Mouse (Mus musculus) heart, embryonic 12.5 days (tissue): ENCODE measurements around the gene Rapgef5. TPM values are rescaled to one million over a fixed set of nuclear protein-coding genes. Genes with fewer than 3 reads are reported as not detected.

Experiments
- ATAC-seq: fragments of 200-750 bp; cut with Nextera tagmentation; 2 replicates; pipeline ENCODE4 v1.8.0; 2017; ENCODE audit warnings: moderate TSS enrichment, moderate library complexity; ENCODE audit not compliant: insufficient number of reproducible peaks, low FRiP score
- H3K27ac ChIP-seq: fragments of 300-500 bp; sonication (generic); 2 replicates; pipeline ENCODE4 v1.5.1; 2016; ENCODE audit warnings: mild to moderate bottlenecking, moderate library complexity; ENCODE audit not compliant: poor library complexity, severe bottlenecking
- H3K27me3 ChIP-seq: fragments of 300-500 bp; sonication (generic); replicated peaks from 2 replicates; pipeline ENCODE4 v1.6.1; 2016; ENCODE audit warnings: mild to moderate bottlenecking, moderate library complexity
- H3K36me3 ChIP-seq: fragments of 300-500 bp; sonication (generic); 2 replicates; pipeline ENCODE4 v1.6.1; 2016; ENCODE audit warnings: mild to moderate bottlenecking, moderate library complexity
- H3K4me1 ChIP-seq: fragments of 300-500 bp; sonication (generic); replicated peaks from 2 replicates; pipeline ENCODE4 v1.6.1; 2016; ENCODE audit warnings: mild to moderate bottlenecking
- H3K4me2 ChIP-seq: fragments of 300-500 bp; sonication (generic); 2 replicates; pipeline ENCODE4 v1.6.1; 2016; ENCODE audit warnings: mild to moderate bottlenecking, moderate library complexity
- H3K4me3 ChIP-seq: fragments of 300-500 bp; sonication (generic); 2 replicates; pipeline ENCODE4 v1.5.1; 2016; ENCODE audit warnings: mild to moderate bottlenecking
- H3K9ac ChIP-seq: fragments of 300-500 bp; sonication (generic); 2 replicates; pipeline ENCODE4 v1.6.1; 2016; ENCODE audit warnings: mild to moderate bottlenecking, moderate library complexity
- H3K9me3 ChIP-seq: fragments of 300-500 bp; sonication (generic); replicated peaks from 2 replicates; pipeline ENCODE4 v1.6.1; 2016; ENCODE audit warnings: mild to moderate bottlenecking, moderate library complexity
- WGBS: fragments of 180-500 bp; shearing (Covaris S2); methylation state at CpG from one replicate; pipeline ENCODE4 v1.1.7; 2016; 5-methylcytosine and 5-hydroxymethylcytosine counted together
- polyA plus RNA-seq: library from polyadenylated mRNA; unstranded; fragments of >200 nt; fragmentation: Nextera tagmentation; extraction: Ambion mirVana; gene quantifications from 2 replicates; pipeline ENCODE4 v1.2.1, GENCODE M21; 2016

Gene Rapgef5
- polyA plus RNA-seq, 1 experiment from 2014 or later: 22.7 TPM

- Histone ChIP-seq H3K27me3 (no peaks in the 10 kb centered on the region), H3K4me2 (no peak overlapping the region), H3K27ac (no peak overlapping the region), H3K9ac (no peak overlapping the region), H3K4me1 (peaks cover 20% of the 10 kb centered on the region), H3K4me3 (no peak overlapping the region), H3K9me3 (no peaks in the 10 kb centered on the region), H3K36me3 (no peaks in the 10 kb centered on the region)
- ATAC-seq: no peak
- WGBS: 71% methylated on average over 8 of the region's 8 CpGs
These were observed 137.7 kb downstream of the Rapgef5 start for GRCm38 (mm10) chr12:117653920-117654472.

GRCm38 (mm10) chr12:117656935-117657334, 140.7 kb downstream of the Rapgef5 start:
- H3K27me3 ChIP-seq: no peaks in the 10 kb centered on the region
- no peak overlapping the region for H3K4me3 ChIP-seq
- no peak overlapping the region for H3K9ac ChIP-seq
- peaks cover 32% of the 10 kb centered on the region for H3K4me1 ChIP-seq
- peak; percentile 69 for ATAC-seq
- no peaks in the 10 kb centered on the region for H3K36me3 ChIP-seq
- peak overlapping the region; percentile 62; the same call in 1 of the 2 replicates for H3K27ac ChIP-seq
- H3K4me2 ChIP-seq: peak overlapping the region; percentile 35; the same call in 1 of the 2 replicates
- 44% methylated on average over 4 of the region's 4 CpGs for WGBS
- H3K9me3 ChIP-seq: no peaks in the 10 kb centered on the region

GRCm38 (mm10) chr12:117657766-117658165, 141.5 kb downstream of the Rapgef5 start:
- H3K27me3 ChIP-seq: no peaks in the 10 kb centered on the region
- peaks cover 38% of the 10 kb centered on the region for H3K4me1 ChIP-seq
- no peaks in the 10 kb centered on the region for H3K9me3 ChIP-seq
- H3K4me2 ChIP-seq: no peak overlapping the region
- H3K36me3 ChIP-seq: no peaks in the 10 kb centered on the region
- no peak for ATAC-seq
- peak overlapping the region; percentile 83 for H3K27ac ChIP-seq
- WGBS: 53% methylated on average over 5 of the region's 5 CpGs
- H3K4me3 ChIP-seq: peak overlapping the region; percentile 41
- H3K9ac ChIP-seq: no peak overlapping the region; the same call in 1 of the 2 replicates

GRCm38 (mm10) chr12:117658821-117659220, 142.5 kb downstream of the Rapgef5 start:
- H3K36me3 ChIP-seq: no peaks in the 10 kb centered on the region
- H3K27me3 ChIP-seq: no peaks in the 10 kb centered on the region
- WGBS: 33% methylated on average over 6 of the region's 6 CpGs
- H3K27ac ChIP-seq: peak overlapping the region; percentile 70; the same call in 1 of the 2 replicates
- ATAC-seq: no peak
- peaks cover 38% of the 10 kb centered on the region for H3K4me1 ChIP-seq
- peak overlapping the region; percentile 37 for H3K4me2 ChIP-seq
- no peaks in the 10 kb centered on the region for H3K9me3 ChIP-seq
- H3K9ac ChIP-seq: peak overlapping the region; percentile 69
- H3K4me3 ChIP-seq: peak overlapping the region; percentile 41

- no peak for ATAC-seq
- Histone ChIP-seq H3K9ac (peak overlapping the region; percentile 65; the same call in 1 of the 2 replicates), H3K4me2 (peak overlapping the region; percentile 52), H3K4me3 (peak overlapping the region; percentile 41), H3K4me1 (peaks cover 41% of the 10 kb centered on the region), H3K27me3 (no peaks in the 10 kb centered on the region), H3K36me3 (no peaks in the 10 kb centered on the region), H3K27ac (peak overlapping the region; percentile 45), H3K9me3 (no peaks in the 10 kb centered on the region)
- 27% methylated on average over 4 of the region's 4 CpGs for whole genome bisulfite sequencing
These were observed 144.1 kb downstream of the Rapgef5 start for GRCm38 (mm10) chr12:117660361-117660760.

- Histone ChIP-seq H3K36me3 (no peaks in the 10 kb centered on the region), H3K27ac (peak overlapping the region; percentile 60), H3K27me3 (no peaks in the 10 kb centered on the region), H3K4me3 (peak overlapping the region; percentile 26), H3K4me2 (peak overlapping the region; percentile 33), H3K9me3 (no peaks in the 10 kb centered on the region), H3K4me1 (peaks cover 40% of the 10 kb centered on the region), H3K9ac (no peak overlapping the region)
- ATAC-seq: no peak
- WGBS: 52% methylated on average over 6 of the region's 6 CpGs
These were observed 145.6 kb downstream of the Rapgef5 start for GRCm38 (mm10) chr12:117661871-117662270.

- no peak overlapping the region for H3K9ac ChIP-seq
- H3K4me2 ChIP-seq: no peak overlapping the region
- 43% methylated on average over 5 of the region's 5 CpGs for WGBS
- no peaks in the 10 kb centered on the region for H3K36me3 ChIP-seq
- no peak overlapping the region for H3K4me3 ChIP-seq
- H3K9me3 ChIP-seq: no peaks in the 10 kb centered on the region
- peaks cover 33% of the 10 kb centered on the region for H3K4me1 ChIP-seq
- H3K27ac ChIP-seq: peak overlapping the region; percentile 38; the same call in 1 of the 2 replicates
- no peaks in the 10 kb centered on the region for H3K27me3 ChIP-seq
- peak; percentile 86 for ATAC-seq
These were observed 147.4 kb downstream of the Rapgef5 start for GRCm38 (mm10) chr12:117663637-117664036.

- 78% methylated on average over 5 of the region's 5 CpGs for WGBS
- no peak overlapping the region for H3K9ac ChIP-seq
- H3K4me2 ChIP-seq: no peak overlapping the region; the same call in 1 of the 2 replicates
- no peaks in the 10 kb centered on the region for H3K27me3 ChIP-seq
- H3K9me3 ChIP-seq: no peaks in the 10 kb centered on the region
- peaks cover 37% of the 10 kb centered on the region for H3K4me1 ChIP-seq
- ATAC-seq: no peak
- H3K36me3 ChIP-seq: no peaks in the 10 kb centered on the region
- no peak overlapping the region for H3K4me3 ChIP-seq
- H3K27ac ChIP-seq: no peak overlapping the region
These were observed 148.4 kb downstream of the Rapgef5 start for GRCm38 (mm10) chr12:117664644-117665043.

GRCm38 (mm10) chr12:117666391-117666790, 150.1 kb downstream of the Rapgef5 start:
- no peaks in the 10 kb centered on the region for H3K27me3 ChIP-seq
- H3K4me2 ChIP-seq: no peak overlapping the region
- no peak overlapping the region for H3K9ac ChIP-seq
- 82% methylated on average over 3 of the region's 3 CpGs for WGBS
- H3K36me3 ChIP-seq: no peaks in the 10 kb centered on the region
- peaks cover 36% of the 10 kb centered on the region for H3K4me1 ChIP-seq
- no peak overlapping the region for H3K27ac ChIP-seq
- no peak overlapping the region for H3K4me3 ChIP-seq
- ATAC-seq: no peak
- no peaks in the 10 kb centered on the region for H3K9me3 ChIP-seq

- Histone ChIP-seq H3K27me3 (no peaks in the 10 kb centered on the region), H3K9ac (no peak overlapping the region), H3K4me3 (no peak overlapping the region), H3K9me3 (no peaks in the 10 kb centered on the region), H3K4me2 (no peak overlapping the region), H3K36me3 (no peaks in the 10 kb centered on the region), H3K27ac (peak overlapping the region; percentile 51; the same call in 1 of the 2 replicates), H3K4me1 (peaks cover 29% of the 10 kb centered on the region)
- 47% methylated on average over 10 of the region's 10 CpGs for WGBS
- ATAC-seq: peak; percentile 56
These were observed 153.5 kb downstream of the Rapgef5 start for GRCm38 (mm10) chr12:117669610-117670400.

GRCm38 (mm10) chr12:117673188-117673587, 156.9 kb downstream of the Rapgef5 start:
- Histone ChIP-seq H3K27ac (no peak overlapping the region), H3K9ac (no peak overlapping the region), H3K9me3 (no peaks in the 10 kb centered on the region), H3K27me3 (no peaks in the 10 kb centered on the region), H3K4me1 (peaks cover 35% of the 10 kb centered on the region), H3K4me3 (no peak overlapping the region), H3K36me3 (no peaks in the 10 kb centered on the region), H3K4me2 (no peak overlapping the region)
- 72% methylated on average over 2 of the region's 2 CpGs for WGBS
- no peak for ATAC-seq
